8 mouse cellular contexts compared by ENCODE assay signal in genomic region chr3:52045221-52045641, GRCm38 (mm10). TPM values are rescaled to one million over a fixed set of nuclear protein-coding genes. Genes with fewer than 3 reads are reported as not detected.
A peak's percentile ranks its signal among the peaks of the same experiment; 100 is the strongest.
DNase-seq lines count a peak whose midpoint lies in the region; ATAC-seq and TF ChIP-seq lines count a peak whose summit lies in the region.

No protein-coding gene starts in this region.

- H3K4me1 ChIP-seq in lung, embryonic 14.5 days (ENCODE audit: insufficient read depth): peaks cover 39% of the 10 kb centered on the region
- peaks cover 38% of the 10 kb centered on the region for H3K4me1 ChIP-seq in limb, embryonic 15.5 days
- H3K4me1 ChIP-seq in stomach, embryonic 14.5 days (ENCODE audit: control insufficient read depth, insufficient read depth, low read length): peaks cover 24% of the 10 kb centered on the region

- no peak overlapping the region; the same call in 1 of the 2 replicates for H3K4me3 ChIP-seq in lung, embryonic 14.5 days (ENCODE audit: low read depth, low read length)
- peak overlapping the region; percentile 34; the same call in 1 of the 2 replicates for H3K4me3 ChIP-seq in limb, embryonic 15.5 days
- no peak overlapping the region for H3K4me3 ChIP-seq in stomach, embryonic 14.5 days (ENCODE audit: low read depth, low read length)

- peak; percentile 58 for DNase-seq in lung, embryonic 14.5 days
- DNase-seq in lung, adult 18-20 months: no peak
- peak; percentile 65 for DNase-seq in embryo, embryonic 9.5 days (ENCODE audit: extremely low spot score)
- DNase-seq in heart, postnatal 4 days: peak; percentile 44
- DNase-seq in spleen, postnatal 14 days (ENCODE audit: low spot score in 2 of 2): no peak
- no peak for DNase-seq in layer of hippocampus, postnatal 25 days (ENCODE audit: extremely low spot score in 1 of 2, low spot score in 1 of 2)

- no peaks in the 10 kb centered on the region for H3K27me3 ChIP-seq in lung, embryonic 14.5 days (ENCODE audit: insufficient read depth, low read length)
- H3K27me3 ChIP-seq in limb, embryonic 15.5 days: no peaks in the 10 kb centered on the region
- no peaks in the 10 kb centered on the region for H3K27me3 ChIP-seq in stomach, embryonic 14.5 days (ENCODE audit: control insufficient read depth, insufficient read depth, low read length)

- no peak for ATAC-seq in lung, embryonic 14.5 days (ENCODE audit: insufficient read depth)
- no peak for ATAC-seq in limb, embryonic 15.5 days (ENCODE audit: insufficient number of reproducible peaks, low FRiP score, low TSS enrichment, low read depth)
- ATAC-seq in stomach, embryonic 14.5 days (ENCODE audit: insufficient number of reproducible peaks, insufficient read depth, low FRiP score, low read depth): no peak

- 18% methylated on average over 6 of the region's 6 CpGs for WGBS in lung, embryonic 14.5 days
- 6% methylated on average over 6 of the region's 6 CpGs for WGBS in limb, embryonic 15.5 days
- WGBS in stomach, embryonic 14.5 days: 24% methylated on average over 6 of the region's 6 CpGs

- H3K9me3 ChIP-seq in lung, embryonic 14.5 days (ENCODE audit: low read depth, low read length): no peaks in the 10 kb centered on the region
- H3K9me3 ChIP-seq in limb, embryonic 15.5 days: no peaks in the 10 kb centered on the region
- H3K9me3 ChIP-seq in stomach, embryonic 14.5 days (ENCODE audit: control insufficient read depth, low read depth, low read length): no peaks in the 10 kb centered on the region

- peak overlapping the region; percentile 45 for H3K9ac ChIP-seq in lung, embryonic 14.5 days
- no peak overlapping the region for H3K9ac ChIP-seq in limb, embryonic 15.5 days
- no peak overlapping the region for H3K9ac ChIP-seq in stomach, embryonic 14.5 days (replicated peaks; ENCODE audit: low read depth, low read length)

- peak overlapping the region; percentile 63 for H3K4me2 ChIP-seq in lung, embryonic 14.5 days
- peak overlapping the region; percentile 69 for H3K4me2 ChIP-seq in limb, embryonic 15.5 days
- H3K4me2 ChIP-seq in stomach, embryonic 14.5 days (replicated peaks; ENCODE audit: low read depth, low read length): peak overlapping the region; percentile 52

- H3K27ac ChIP-seq in lung, embryonic 14.5 days (ENCODE audit: low read depth): peak overlapping the region; percentile 98
- H3K27ac ChIP-seq in limb, embryonic 15.5 days: peak overlapping the region; percentile 90
- H3K27ac ChIP-seq in stomach, embryonic 14.5 days (ENCODE audit: low read length): peak overlapping the region; percentile 92

- no peaks in the 10 kb centered on the region for H3K36me3 ChIP-seq in lung, embryonic 14.5 days (ENCODE audit: insufficient read depth)
- H3K36me3 ChIP-seq in limb, embryonic 15.5 days: no peaks in the 10 kb centered on the region
- no peaks in the 10 kb centered on the region for H3K36me3 ChIP-seq in stomach, embryonic 14.5 days (ENCODE audit: control insufficient read depth, insufficient read depth, low read length)

- no peak for TF ChIP-seq CTCF in lung, embryonic 14.5 days (IDR thresholded peaks at IDR 0.05; ENCODE audit: low read depth)

RNA-seq across cellular contexts. Expression of gene Maml3, which starts 59.6 kb away (rescaled TPM):
- polyA plus RNA-seq in lung, embryonic 14.5 days (2014; fragmentation: Nextera tagmentation; extraction: Ambion mirVana): 8.4 and 9.1 TPM in 2 replicates
- 1 to 10 TPM; 7.1 TPM for total RNA-seq in heart, postnatal 4 days (2021)
- polyA plus RNA-seq in limb, embryonic 15.5 days (2015; fragmentation: Nextera tagmentation; extraction: Ambion mirVana): 4.4 and 5.1 TPM in 2 replicates
- 8.6 and 9.3 TPM in 2 replicates for polyA plus RNA-seq in stomach, embryonic 14.5 days (2014; fragmentation: Nextera tagmentation; extraction: Ambion mirVana)
- 10 to 100 TPM in 1 of 2 experiments, 1 to 10 TPM in 1; 7.3 to 10.0 TPM for total RNA-seq in layer of hippocampus, postnatal 25 days (2021)

Comparison
In these comparisons a context has a peak if more than half of its experiments do, and no peak if none do; other contexts are left out.
1. DNase-seq: peak in lung, embryonic 14.5 days (single experiment), embryo, embryonic 9.5 days (single experiment) and heart, postnatal 4 days (single experiment); none in lung, adult 18-20 months (0 of 2), spleen, postnatal 14 days (0 of 2) and layer of hippocampus, postnatal 25 days (0 of 2).
2. Peak in every context shown above with its lines, with median percentiles within 50 percentile points of each other: H3K27ac ChIP-seq and H3K4me2 ChIP-seq.